Mouse (Mus musculus) CH12F3 (cell line): Measurements from ENCODE around the gene Usp1.
"Not testable (repeated sequence)": the region's sequence is repeated elsewhere in the genome, so short reads cannot be mapped to it uniquely, and the experiment has no call there.

ENCODE experiments used
- in situ Hi-C: fragments of 300-500 bp; cut with MboI; formaldehyde crosslinking; loops from 2 replicates; pipeline ENCODE4 v1.14.3; 2020; ENCODE audit warnings: low sequenced_read_pairs

Usp1 gene

GRCm38 (mm10) chr4:98978693-98979092 is 55.1 kb downstream of the Usp1 start:
- in situ Hi-C loops, result no loop called here

GRCm38 (mm10) chr4:98979976-98980375 is 56.4 kb downstream of the Usp1 start:
- in situ Hi-C loops, result not testable (repeated sequence)

DNA sequence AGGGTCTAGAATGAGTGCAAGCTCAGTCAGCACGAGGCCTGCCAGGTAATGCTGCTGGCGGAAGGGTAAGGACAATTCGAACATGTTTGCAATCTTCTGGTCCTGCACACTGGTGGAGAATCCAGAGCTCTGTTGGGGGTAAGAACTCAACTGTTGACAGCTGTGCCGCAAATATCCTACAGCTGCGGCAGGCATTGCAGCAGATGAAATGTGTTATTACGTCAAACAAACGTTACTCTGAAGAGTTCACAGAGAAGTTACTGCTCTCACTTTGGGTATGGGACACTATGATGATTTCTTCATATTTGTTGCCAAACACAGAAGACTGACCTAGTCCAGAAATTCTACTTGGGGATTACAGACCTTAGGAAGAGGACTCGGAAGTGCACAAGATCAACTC is 61.1 kb downstream of the Usp1 start:
- in situ Hi-C loops, result no loop called here
